Mouse (Mus musculus) forelimb bud, embryonic 11.5 days (tissue): ENCODE data around the gene Kitl.

ENCODE experiments used
- DNase-seq: peaks from one replicate; pipeline ENCODE4 v3.0.0-alpha.2; 2012; ENCODE audit warnings: low read depth, low spot score

The Kitl gene

DNA sequence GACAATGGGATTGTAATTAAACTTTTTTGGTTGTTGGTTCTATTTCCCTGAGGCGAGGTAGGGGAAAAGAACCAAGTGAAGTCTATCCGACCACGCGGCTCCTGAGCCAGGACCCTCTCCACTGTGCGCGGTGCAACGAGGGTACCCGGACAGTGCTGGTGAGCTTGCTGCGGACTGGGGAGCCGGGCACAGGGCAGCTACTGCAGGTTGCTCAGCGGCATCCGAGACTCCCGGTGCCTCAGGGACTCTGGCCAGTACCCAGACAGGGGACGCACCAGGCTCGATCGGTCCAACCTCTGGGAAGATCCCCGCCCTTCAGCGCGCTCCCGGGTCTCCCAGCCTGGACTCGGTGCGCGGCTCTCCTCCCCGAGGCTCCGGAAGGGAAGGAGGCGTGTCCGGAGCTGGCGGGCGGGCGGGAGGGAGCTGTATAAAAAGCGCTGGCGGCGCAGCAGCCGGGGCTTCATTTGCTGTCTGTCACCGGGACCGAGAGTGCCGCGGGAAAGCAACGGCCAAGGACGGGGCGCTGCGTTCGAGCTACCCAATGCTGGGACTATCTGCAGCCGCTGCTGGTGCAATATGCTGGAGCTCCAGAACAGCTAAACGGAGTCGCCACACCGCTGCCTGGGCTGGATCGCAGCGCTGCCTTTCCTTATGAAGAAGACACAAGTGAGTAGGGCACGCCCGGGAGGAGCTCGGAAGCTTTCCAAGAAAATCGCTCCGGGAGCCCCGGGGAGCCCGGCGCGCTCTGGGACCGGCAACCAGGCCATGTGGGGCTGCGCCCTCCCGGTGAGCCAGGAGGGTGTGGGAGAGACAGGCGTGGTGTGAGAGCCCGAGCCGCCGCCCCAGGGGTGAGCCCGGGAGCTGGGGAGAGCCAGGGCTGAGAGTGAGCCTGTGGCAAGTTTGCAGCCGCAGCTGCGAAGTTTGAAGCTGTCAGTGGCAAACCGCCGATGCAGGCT is at the start of gene Kitl:
Gene Kitl (plus strand): TSS at position 261 of the 956 bp plus-strand sequence.
- DNase-seq, result no peak

- DNase-seq, result no peak
These were observed 42.6 kb upstream of the Kitl start for GRCm38 (mm10) chr10:99972866-99973265.

DNA sequence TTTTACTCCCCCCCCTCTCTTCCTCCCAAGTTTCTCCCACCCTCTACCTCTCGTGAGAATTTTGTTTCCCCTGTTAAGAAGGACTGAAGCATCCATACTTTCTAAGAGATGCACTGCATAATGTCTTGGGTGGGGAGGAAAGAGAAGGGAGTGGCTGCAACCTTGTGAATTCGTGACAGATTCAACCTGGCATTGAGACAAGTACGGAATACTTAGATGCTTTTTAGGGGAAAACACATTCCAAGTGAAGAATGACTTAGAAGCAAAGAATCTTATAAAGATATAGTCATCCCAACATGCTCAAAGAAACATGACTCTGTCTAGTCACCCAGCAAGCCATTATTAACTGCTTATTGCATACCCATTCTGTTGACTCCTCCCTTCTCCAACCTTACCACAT is 35.3 kb upstream of the Kitl start:
- no peak for DNase-seq

DNA sequence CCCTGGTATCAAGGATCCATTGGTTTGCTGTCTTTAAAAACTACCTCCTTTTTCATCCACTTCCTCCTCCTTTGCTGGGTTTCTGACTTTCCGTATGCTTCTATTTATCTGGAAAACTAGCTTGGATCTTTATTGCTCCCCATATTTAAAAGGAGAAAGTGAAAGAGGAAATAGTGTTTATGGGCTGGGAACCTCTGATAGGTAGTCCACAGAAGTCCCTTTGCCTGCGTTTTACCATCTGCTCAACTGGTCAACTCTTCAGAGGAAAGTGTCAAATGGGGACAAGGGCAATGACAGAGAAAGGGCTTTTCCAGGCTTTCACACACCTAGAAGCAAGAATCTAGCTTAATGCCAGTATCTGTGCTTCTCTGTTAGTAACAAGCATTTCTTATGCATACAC is 34.5 kb upstream of the Kitl start:
- DNase-seq, result no peak

DNA sequence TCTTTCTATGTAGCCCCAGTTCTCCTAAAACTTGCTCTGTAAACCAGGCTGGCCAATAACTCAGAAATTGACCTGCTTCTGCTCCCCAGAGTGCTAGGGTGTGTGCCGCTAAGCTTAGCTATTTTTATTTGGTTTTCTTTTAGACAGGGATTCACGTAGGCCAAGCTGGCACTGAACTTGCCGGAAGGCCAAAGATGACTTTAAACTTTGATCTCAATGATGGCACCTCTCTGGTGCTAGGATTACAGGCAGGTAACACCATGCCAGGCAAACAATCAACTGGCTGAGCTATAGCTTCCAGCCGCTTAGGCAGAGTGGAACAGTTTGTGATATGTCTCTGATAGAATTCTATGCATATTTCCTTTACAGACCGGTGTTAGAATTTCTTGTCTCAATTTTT is 33.5 kb upstream of the Kitl start:
- DNase-seq, result no peak

DNA sequence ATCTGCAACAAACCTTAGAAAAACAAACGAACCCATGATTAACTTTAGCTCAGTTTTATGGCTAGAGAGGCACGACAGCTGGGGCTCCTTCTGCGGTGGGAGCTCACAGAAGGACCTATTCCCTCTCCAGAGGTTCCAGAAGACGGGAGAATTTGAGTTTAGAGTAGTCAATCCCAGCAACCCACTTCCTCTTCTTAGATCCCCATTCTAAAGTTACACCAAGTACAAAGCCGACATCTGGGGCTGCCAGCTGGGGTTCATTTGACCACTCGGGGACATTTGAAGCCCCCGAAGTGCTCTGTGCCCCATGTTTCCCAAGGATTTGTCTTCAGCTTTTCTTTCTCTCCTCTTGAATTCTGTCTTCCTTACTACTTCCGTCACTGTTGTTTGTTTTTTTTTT is 28.7 kb upstream of the Kitl start:
- DNase-seq, result no peak

GRCm38 (mm10) chr10:99989758-99990157 is 25.7 kb upstream of the Kitl start:
- DNase-seq, result no peak

GRCm38 (mm10) chr10:99992121-99992520 is 23.3 kb upstream of the Kitl start:
- no peak for DNase-seq

DNA sequence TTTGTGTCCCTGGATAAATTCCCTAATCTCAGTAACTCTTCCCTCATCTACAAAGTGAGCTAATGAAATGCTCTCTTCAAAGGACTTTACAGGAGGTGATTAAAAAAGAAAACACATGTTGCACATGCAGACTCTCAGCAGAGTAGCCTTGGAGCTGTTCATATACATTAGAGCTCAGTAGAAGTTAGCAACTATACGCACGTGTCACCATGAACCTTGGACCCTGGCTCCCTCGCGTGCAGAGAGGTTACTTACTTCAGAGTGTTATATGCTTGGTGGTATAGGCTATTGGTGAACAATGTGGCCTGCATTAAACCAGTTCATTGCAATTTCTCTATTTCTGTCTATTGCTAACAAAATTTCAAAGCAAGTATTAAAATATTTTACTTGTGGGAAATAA is 14.0 kb upstream of the Kitl start:
- no peak for DNase-seq

GRCm38 (mm10) chr10:100003797-100004196 is 11.6 kb upstream of the Kitl start:
- no peak for DNase-seq

- no peak for DNase-seq
These were observed 5.7 kb upstream of the Kitl start for GRCm38 (mm10) chr10:100009681-100010080.

GRCm38 (mm10) chr10:100010291-100010690 is 5.1 kb upstream of the Kitl start:
- DNase-seq, result no peak

- no peak for DNase-seq
These were observed 1.3 kb upstream of the Kitl start for GRCm38 (mm10) chr10:100014096-100014495.

DNA sequence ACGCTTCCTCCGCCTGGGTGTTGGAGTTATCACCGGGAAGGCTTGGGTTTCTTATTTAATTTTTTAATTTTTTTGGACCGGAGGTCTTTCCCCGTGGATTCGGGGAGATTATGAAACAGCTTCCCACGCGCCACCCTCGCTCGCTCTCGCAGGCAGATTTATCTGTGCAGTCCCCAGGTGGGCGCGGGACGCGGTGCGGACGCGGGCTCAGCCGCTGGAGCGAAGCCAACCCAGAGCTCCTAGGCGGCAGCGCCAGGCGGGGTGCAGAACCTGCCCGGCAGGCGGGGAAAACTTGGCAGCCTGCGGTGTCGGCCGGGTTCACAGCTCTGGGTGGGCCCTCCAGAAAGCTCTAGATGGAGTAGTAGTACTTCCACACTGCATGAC is 888 bp downstream of the Kitl start:
- DNase-seq, result no peak

DNA sequence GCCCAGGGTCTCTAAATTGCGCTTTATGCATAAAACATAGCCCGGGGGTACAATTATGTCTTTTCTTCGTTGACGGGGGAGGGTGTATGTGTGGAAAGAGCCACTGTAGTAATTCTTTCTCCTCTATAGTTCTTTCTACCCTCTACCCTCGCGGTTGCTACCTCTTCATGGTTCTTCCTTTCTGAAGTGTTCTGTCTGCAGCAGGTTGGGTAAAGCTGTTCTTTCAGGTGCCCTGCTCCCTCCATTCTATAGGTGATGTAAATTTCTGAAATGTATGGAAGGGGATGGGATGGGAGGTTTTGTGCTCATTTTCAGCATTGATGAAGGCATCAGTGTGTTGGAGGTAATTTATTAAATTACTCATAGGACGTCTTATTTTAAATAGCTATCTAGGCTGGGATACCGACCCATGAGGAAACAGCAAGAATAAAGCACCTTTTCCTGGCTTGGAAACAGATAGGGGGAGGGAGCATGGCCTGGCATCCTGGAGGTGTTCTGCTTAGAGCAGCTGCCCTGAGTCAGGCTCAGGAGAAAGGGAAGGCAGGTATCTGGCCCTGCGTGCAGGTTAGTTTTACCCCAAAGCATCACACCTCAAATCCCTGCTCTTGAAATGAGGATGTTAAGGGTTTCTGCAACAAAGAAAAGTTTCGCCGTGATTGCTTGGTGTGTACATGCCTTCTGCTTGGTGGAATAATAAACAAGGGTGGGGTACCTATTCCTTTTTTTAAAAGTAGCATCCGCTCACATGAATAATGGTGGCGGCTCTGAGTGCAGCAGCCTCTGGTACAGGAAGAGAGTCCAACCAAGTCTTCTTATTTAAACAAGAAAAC is 1.7 kb downstream of the Kitl start:
- no peak for DNase-seq

DNA sequence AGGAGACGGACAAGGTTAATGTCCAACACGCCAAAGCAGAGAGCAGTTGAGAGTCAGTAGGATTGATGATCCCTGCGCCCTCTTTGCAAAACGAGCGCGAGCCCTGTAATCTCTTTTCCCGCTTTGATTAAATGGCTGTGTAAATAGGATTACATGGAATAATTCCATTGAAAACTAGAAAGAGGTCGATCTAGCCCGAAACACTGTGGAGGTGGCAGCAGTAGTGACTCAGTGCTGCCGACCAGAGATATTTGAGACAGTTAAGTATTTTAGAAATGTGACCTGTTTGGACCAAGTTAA is 2.3 kb downstream of the Kitl start:
- no peak for DNase-seq

GRCm38 (mm10) chr10:100018493-100018892 is 3.1 kb downstream of the Kitl start:
- no peak for DNase-seq

GRCm38 (mm10) chr10:100019246-100020195 is 4.1 kb downstream of the Kitl start:
- no peak for DNase-seq

- no peak for DNase-seq
These were observed 6.8 kb downstream of the Kitl start for GRCm38 (mm10) chr10:100022090-100022834.

GRCm38 (mm10) chr10:100022835-100023093 is 7.3 kb downstream of the Kitl start:
- no peak for DNase-seq

GRCm38 (mm10) chr10:100025665-100026064 is 10.2 kb downstream of the Kitl start:
- DNase-seq, result no peak
